Mouse (Mus musculus): Measurements from ENCODE around the gene Gm21977. TPM values are rescaled to one million over a fixed set of nuclear protein-coding genes. Genes with fewer than 3 reads are reported as not detected.
"Not testable (repeated sequence)": the region's sequence is repeated elsewhere in the genome, so short reads cannot be mapped to it uniquely, and the experiment has no call there.

Gene Gm21977
- not detected for total RNA-seq (2022)

DNA sequence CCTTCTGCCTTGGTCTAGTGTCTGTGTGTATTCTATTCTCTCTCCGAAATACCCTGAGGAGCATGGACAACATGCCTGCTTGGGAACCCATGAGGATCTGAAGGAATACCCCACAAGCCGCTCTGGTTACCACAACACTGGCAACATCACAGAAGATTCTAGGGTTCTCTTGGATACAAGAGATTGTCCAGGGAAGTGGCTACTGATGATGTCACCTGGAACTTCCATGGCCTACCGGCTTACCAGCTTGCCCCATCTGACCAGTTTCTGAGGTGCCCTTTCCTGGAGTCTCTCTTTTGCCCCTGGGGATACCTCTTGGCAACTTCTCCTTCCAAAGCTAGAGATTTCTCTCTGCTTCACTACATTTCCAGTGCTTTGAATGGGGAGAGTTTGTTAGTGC lies at the start of gene Gm21977:
Gm21977 (minus strand) TSS at position 101 of the 400 bp plus-strand sequence.
- not testable (repeated sequence) for DNase-seq

Other genes starting within 250 kb of the Gm21977 start
- not detected for gene Gm3633, start 211.6 kb downstream of the Gm21977 start, total RNA-seq (2022)
- gene Gm10378, start 197.5 kb downstream of the Gm21977 start, total RNA-seq (2022) = not detected
- not detected for gene Gm3015, start 84.7 kb downstream of the Gm21977 start, total RNA-seq (2022)
- gene Gm10377, start 55.5 kb downstream of the Gm21977 start, total RNA-seq (2022) = not detected
- not detected for gene Gm8082, start 140.1 kb upstream of the Gm21977 start, total RNA-seq (2022)
- gene Gm10376, start 162.2 kb upstream of the Gm21977 start, total RNA-seq (2022) = not detected
- gene Gm8094, start 223.2 kb upstream of the Gm21977 start, total RNA-seq (2022) = not detected
- gene Gm8104, start 247.1 kb upstream of the Gm21977 start, total RNA-seq (2022) = not detected

Measured in adrenal gland, adult 8-10 months (tissue).